Mouse (Mus musculus) embryo, embryonic 11 days (tissue): ENCODE results near the gene Tmem74b.

Experiments
- DNase-seq: peaks from one replicate; pipeline ENCODE4 v3.0.0-alpha.2; 2015

Gene Tmem74b

GRCm38 (mm10) chr2:151701231-151702145 lies at the start of gene Tmem74b:
Tmem74b (plus strand) TSS chr2:151702008.
- DNase-seq, result no peak

GRCm38 (mm10) chr2:151652053-151652452 lies 49.8 kb upstream of the Tmem74b start:
- DNase-seq, result no peak

GRCm38 (mm10) chr2:151668433-151668832 lies 33.4 kb upstream of the Tmem74b start, which contains the start of gene Rad21l:
Rad21l (minus strand) TSS chr2:151668533.
- DNase-seq, result no peak

GRCm38 (mm10) chr2:151670026-151670967 lies 31.5 kb upstream of the Tmem74b start:
- DNase-seq, result peak; percentile 7

- no peak for DNase-seq
Observed at GRCm38 (mm10) chr2:151670968-151671329, 30.9 kb upstream of the Tmem74b start.

- DNase-seq, result peak; percentile 20
Observed at GRCm38 (mm10) chr2:151676234-151676633, 25.6 kb upstream of the Tmem74b start.

GRCm38 (mm10) chr2:151682357-151682756 lies 19.5 kb upstream of the Tmem74b start:
- DNase-seq, result peak; percentile 41

GRCm38 (mm10) chr2:151682976-151683375 lies 18.8 kb upstream of the Tmem74b start:
- DNase-seq, result no peak

- DNase-seq, result peak; percentile 81
Observed at GRCm38 (mm10) chr2:151702146-151702850, 490 bp downstream of the Tmem74b start.

GRCm38 (mm10) chr2:151702851-151703190 lies 1.0 kb downstream of the Tmem74b start:
- DNase-seq, result peak; percentile 48

- DNase-seq, result peak; percentile 64
Observed at GRCm38 (mm10) chr2:151712647-151713046, 10.8 kb downstream of the Tmem74b start.

GRCm38 (mm10) chr2:151715526-151715925 lies 13.7 kb downstream of the Tmem74b start:
- no peak for DNase-seq

- DNase-seq, result no peak
Observed at GRCm38 (mm10) chr2:151716318-151717055, 14.7 kb downstream of the Tmem74b start.

GRCm38 (mm10) chr2:151724094-151724493 lies 22.3 kb downstream of the Tmem74b start:
- no peak for DNase-seq

- DNase-seq, result no peak
Observed at GRCm38 (mm10) chr2:151733151-151733865, 31.5 kb downstream of the Tmem74b start.

- no peak for DNase-seq
Observed at GRCm38 (mm10) chr2:151735422-151735821, 33.6 kb downstream of the Tmem74b start.

GRCm38 (mm10) chr2:151738460-151738859 lies 36.7 kb downstream of the Tmem74b start:
- DNase-seq, result no peak

GRCm38 (mm10) chr2:151739081-151739480 lies 37.3 kb downstream of the Tmem74b start:
- DNase-seq, result no peak

- no peak for DNase-seq
Observed at GRCm38 (mm10) chr2:151739505-151739904, 37.7 kb downstream of the Tmem74b start.

- DNase-seq, result peak; percentile 94
Observed at GRCm38 (mm10) chr2:151740741-151741526, 39.1 kb downstream of the Tmem74b start.

- no peak for DNase-seq
Observed at GRCm38 (mm10) chr2:151742084-151742483, 40.3 kb downstream of the Tmem74b start.
